Mouse (Mus musculus): Measurements from ENCODE around the gene Pitpnc1.

The Pitpnc1 gene

GRCm38 (mm10) chr11:107445683-107446082, 24.8 kb downstream of the Pitpnc1 start:
- CTCF ChIA-PET: no interaction called here

DNA sequence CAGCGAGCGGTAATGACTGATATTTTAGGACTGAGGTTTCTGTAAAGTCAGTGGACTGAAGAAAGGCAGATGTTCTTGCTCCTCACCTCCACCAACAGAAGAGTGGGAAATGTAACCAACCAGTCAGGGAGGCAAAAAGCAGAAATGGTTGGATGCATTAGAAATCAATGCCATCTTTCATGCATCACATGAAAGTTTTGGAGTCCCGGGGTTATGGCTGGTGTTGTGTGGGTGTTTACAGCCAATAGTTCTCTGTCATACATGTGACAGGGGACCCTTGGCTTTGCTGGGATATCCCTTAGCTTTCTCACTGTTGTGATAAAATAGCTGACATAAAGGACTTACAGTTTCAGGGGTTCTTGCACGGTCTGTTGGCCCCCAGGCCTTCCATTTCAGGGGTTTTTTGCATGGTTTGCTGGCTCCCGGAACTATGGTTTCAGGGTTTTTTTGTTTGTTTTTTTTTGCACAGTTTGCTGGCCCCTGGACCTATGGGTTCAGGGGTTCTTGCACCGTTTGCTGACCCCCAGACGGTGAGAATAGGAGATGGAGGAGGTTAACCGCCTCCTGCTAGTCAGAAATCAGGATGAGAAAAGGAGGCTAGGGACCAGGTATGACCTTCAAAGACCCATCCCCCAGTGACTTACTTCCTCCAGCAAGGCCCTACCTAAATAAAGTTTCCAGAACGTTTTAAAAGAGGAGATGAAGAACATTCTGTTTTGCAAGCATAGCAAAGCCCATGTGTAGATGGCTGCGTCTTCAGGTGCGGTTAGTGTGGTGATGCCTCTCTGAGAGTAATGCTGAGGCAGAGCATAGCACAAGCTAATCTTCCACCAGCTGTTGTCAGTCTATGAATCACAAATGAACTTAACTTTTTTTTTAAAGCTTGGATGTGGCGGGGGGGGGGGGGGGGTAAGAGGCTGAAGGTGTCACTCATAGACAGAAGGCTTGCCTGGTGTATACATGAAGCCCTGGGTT, 27.1 kb downstream of the Pitpnc1 start:
- CTCF ChIA-PET: interaction anchor here (0.6 to 1.4 kb wide), 5 partner anchors 9 to 922 kb away, joined by 3 to 5 read pairs (median 3); no protein-coding TSS in a partner anchor

DNA sequence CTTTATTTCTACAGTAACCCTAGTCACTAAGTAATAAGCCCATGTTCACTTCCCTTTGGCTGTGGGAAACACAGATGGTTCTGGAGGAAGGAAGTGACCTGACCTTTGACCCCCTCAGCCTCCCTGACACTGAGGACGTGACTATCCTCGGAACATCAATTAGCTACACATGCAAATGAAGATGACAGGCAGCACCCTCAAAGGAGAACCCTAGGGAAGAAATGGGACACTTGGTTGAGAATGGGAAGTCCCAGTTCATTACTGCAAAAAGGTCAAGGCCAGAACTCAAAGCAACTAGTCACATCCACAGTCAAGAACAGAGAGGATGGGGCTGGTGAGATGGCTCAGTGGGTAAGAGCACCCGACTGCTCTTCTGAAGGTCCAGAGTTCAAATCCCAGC, 29.4 kb downstream of the Pitpnc1 start:
- CTCF ChIA-PET: no interaction called here

DNA sequence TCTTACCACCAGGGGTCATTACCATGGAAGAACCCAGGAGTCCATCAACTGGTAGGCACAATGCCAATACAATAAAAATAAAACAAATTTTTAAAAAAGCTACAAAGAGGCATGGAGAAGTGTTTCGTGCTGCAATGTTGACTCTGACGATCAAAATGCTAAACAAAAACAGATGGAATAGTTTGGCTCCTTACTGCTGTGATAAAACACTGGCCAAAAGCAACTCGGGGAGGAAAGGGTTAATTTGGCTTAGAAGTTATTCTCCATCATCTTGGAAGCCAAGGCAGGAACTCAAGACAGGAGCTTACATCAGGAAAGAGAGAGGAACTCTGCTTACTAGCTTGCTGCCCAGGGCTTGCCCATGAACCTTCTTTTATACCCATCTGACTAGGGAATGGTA, 32.4 kb downstream of the Pitpnc1 start:
- CTCF ChIA-PET: interaction anchor here (0.9 to 1.3 kb wide), 2 partner anchors 12 to 24 kb away, joined by 4 to 8 read pairs; no protein-coding TSS in a partner anchor

GRCm38 (mm10) chr11:107437723-107438122, 32.8 kb downstream of the Pitpnc1 start:
- CTCF ChIA-PET: no interaction called here

GRCm38 (mm10) chr11:107435776-107436449, 34.6 kb downstream of the Pitpnc1 start:
- CTCF ChIA-PET: interaction anchor here (0.6 to 1.1 kb wide), 2 partner anchors 22 to 71 kb away, joined by 3 read pairs; no protein-coding TSS in a partner anchor

DNA sequence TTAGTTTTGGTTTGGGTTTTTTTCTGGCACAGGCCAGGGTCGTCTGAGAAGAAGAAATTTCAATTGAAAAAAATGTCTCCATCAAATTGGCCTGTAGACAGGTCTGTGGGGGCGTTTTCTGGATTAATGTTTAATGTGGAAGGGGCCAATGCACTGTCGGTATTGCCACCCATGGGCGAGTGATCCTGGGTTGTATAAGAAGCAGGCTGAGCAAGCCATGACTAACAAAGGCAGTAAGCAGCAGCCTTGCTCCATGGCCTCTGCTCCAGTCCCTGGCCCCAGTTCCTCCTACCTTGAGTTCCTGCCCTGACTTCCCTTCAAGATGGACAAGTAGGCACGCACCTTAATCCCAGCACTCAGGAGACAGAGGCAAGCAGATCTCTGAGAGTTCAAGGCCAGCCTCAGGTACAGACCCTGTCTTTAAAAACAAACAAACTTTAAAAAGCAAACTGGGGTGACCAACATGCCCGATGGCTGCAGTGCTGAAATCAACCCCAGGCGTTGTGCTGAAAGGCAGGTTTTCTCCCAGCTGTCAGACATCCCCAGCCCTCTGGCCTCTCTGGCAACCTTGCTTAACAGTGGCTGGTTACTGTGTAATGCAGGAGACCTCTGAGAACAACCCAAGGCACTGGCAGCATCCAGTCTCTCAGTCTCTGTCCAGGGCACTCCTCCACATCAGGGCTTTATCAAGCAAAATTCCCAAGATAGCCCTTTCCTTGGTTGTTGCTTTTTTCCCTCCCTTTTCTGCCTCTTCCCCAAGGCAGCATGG, 39.1 kb downstream of the Pitpnc1 start:
- CTCF ChIA-PET: interaction anchor here (0.6 to 1.0 kb wide), 2 partner anchors 28 to 174 kb away, joined by 3 read pairs; no protein-coding TSS in a partner anchor

GRCm38 (mm10) chr11:107428011-107428410, 42.5 kb downstream of the Pitpnc1 start:
- CTCF ChIA-PET: no interaction called here

DNA sequence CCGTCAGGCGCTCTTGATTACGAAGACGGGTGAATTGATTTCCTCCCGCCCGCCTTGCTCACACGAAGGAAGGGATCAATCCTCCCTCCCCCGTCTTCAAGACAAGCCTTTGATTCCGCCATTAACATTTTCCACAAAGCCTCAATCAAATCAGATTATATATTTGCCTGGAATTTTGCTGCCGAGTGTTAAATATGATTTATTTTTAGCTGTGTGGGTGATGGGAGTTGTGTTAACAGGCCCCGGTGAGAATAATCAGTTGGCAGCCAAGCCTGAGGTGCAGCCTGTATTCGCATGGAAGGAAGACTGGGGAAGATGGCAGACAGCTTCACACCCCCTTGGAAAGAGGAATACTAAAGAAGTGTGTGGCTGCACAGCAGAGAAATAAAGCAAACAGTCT, 46.3 kb downstream of the Pitpnc1 start:
- CTCF ChIA-PET: no interaction called here

GRCm38 (mm10) chr11:107422356-107422754, 48.1 kb downstream of the Pitpnc1 start:
- CTCF ChIA-PET: interaction anchor here (1.1 kb wide), 1 partner anchor 37 kb away, joined by 3 read pairs; no protein-coding TSS in a partner anchor

GRCm38 (mm10) chr11:107421751-107422355, 48.6 kb downstream of the Pitpnc1 start:
- CTCF ChIA-PET: interaction anchor here (0.5 to 1.1 kb wide), 3 partner anchors 37 to 123 kb away, joined by 3 to 12 read pairs (median 3); no protein-coding TSS in a partner anchor

- CTCF ChIA-PET: no interaction called here
Measured at GRCm38 (mm10) chr11:107419925-107420324, 50.6 kb downstream of the Pitpnc1 start.

- CTCF ChIA-PET: interaction anchor here (1.0 to 1.1 kb wide), 2 partner anchors 11 to 26 kb away, joined by 3 read pairs; no protein-coding TSS in a partner anchor
Measured at GRCm38 (mm10) chr11:107417041-107417583, 53.4 kb downstream of the Pitpnc1 start.

- CTCF ChIA-PET: interaction anchor here (1.1 kb wide), 1 partner anchor 10 kb away, joined by 3 read pairs; no protein-coding TSS in a partner anchor
Measured at GRCm38 (mm10) chr11:107416561-107416926, 54.0 kb downstream of the Pitpnc1 start.

GRCm38 (mm10) chr11:107415901-107416560, 54.5 kb downstream of the Pitpnc1 start:
- CTCF ChIA-PET: interaction anchor here (1.1 kb wide), 1 partner anchor 10 kb away, joined by 3 read pairs; no protein-coding TSS in a partner anchor

DNA sequence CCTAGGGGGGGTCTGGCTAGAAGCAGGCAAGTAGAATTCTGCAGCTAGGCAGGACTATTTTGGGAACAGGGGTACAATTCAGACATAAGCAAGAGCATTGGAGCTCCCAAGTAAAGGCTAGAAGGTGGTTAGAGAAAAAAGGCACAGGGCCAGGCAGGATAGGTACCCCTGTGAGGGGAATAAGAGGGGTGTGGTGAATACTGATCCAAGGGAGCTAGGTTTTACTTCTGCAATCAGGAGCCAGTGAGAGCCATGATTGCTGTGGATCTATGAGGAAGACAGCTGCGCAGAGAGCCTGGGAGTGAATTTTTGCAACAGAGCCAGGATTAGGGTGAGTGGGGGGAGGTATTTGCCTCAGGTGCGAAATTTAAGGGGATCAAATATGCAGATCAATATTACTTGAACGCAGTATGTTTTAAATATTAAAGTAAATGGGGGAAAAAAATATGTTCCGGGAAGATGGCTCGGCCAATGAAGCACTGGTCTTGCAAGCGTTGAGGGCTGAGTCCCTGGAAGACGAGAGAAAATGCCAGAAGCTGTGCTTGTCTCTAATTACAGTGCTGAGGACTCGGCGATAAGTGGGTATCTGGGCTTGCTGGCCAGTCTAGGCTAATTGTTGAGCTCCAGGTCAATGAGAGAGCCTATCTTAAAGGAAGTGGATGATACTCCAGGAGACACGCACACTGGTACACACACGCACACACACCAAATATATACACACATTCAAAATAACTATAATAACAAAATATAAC, 55.3 kb downstream of the Pitpnc1 start:
- CTCF ChIA-PET: interaction anchor here (0.6 kb wide), 1 partner anchor 63 kb away, joined by 4 read pairs; no protein-coding TSS in a partner anchor

DNA sequence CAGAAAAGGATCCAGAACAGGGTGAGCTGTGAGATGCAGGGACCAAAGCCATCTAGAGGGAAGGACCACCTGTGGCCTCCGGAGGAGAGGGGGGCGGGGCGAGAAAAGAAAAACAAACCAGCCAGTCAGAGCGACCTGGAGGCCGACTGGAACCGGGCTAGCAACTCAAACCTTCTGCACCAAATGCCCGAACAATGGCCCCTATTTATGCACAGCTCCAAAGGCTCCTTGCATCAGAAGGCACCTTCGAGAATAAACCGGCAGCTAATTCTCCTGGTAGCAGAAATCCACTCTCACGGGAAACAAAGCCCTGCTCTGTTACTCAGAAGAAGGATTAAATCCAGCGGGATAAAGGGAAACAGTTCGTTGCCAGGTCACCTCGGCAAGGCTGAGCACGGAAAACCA, 57.2 kb downstream of the Pitpnc1 start:
- CTCF ChIA-PET: interaction anchor here (0.8 kb wide), 1 partner anchor 38 kb away, joined by 3 read pairs; no protein-coding TSS in a partner anchor

DNA sequence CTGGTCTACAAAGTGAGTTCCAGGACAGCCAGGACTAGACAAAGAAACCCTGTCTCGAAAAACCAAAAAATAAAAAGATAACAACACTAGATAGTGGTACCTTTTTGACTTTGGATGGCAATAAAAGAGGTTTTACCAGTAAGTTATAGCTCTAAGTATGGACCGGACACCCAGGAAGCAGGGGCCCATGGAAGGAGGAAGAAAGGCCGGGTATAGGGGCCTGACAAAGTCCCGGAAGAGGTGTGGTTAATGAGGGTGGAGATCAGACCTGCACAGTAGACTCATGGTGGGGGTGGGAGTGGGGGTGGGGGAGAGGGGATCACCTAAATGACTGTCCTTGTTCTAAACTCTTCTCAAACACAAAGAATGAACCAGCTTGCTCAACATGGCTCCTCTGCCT, 58.4 kb downstream of the Pitpnc1 start:
- CTCF ChIA-PET: interaction anchor here (0.6 kb wide), 1 partner anchor 55 kb away, joined by 17 read pairs; no protein-coding TSS in a partner anchor

GRCm38 (mm10) chr11:107411576-107411975, 58.9 kb downstream of the Pitpnc1 start:
- CTCF ChIA-PET: interaction anchor here (0.6 kb wide), 1 partner anchor 152 kb away, joined by 4 read pairs; no protein-coding TSS in a partner anchor

Measured in spleen, embryonic (tissue).